19 mouse cellular contexts compared by ENCODE assay signal in the genomic region with DNA sequence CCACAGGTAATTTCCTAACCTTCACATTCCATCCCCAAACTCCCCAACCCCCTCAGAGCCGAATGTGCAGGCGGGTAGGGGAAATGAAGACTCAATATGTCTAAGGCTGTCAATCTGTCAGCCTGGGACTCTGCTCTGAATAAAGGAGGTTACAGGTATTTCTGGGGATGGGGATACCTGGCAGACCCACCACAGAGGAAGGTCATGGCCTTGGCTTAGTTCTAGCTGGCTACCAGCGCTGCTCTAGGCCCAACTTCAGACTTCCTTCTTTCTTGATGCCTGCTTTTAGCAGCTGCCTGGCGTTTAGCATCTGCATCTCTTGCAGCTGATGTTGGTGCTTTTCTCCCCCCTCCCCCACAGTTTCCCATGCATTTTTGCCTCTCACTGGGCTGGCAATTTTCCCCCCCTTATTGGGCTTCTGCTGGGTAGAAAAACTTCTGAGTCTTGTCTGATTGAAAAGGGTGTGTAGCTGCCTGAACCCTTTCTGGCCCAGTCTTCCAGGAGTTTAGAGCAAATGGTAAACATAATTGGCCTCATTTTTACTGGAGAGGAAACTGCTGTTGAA. TPM values are rescaled to one million over a fixed set of nuclear protein-coding genes. Genes with fewer than 3 reads are reported as not detected.
DNase-seq lines count a peak whose midpoint lies in the region; ATAC-seq and TF ChIP-seq lines count a peak whose summit lies in the region.
"Had no signal": no experiment of that assay in that cellular context is flagged by ENCODE, and none has a peak within 500 bp of the region (broad histone marks: within the 10 kb centered on the region; RNA-seq: fewer than 3 reads in every experiment).

No protein-coding gene starts in this region.

- H3K9ac ChIP-seq in hindbrain, embryonic 14.5 days = no peak overlapping the region
- H3K9ac ChIP-seq in hindbrain, embryonic 11.5 days (ENCODE audit: low read depth, low read length) = no peak overlapping the region
- no peak overlapping the region for H3K9ac ChIP-seq in midbrain, embryonic 15.5 days
- H3K9ac ChIP-seq in intestine, embryonic 16.5 days (ENCODE audit: low read depth, low read length) = no peak overlapping the region
- H3K9ac ChIP-seq: embryonic facial prominence, embryonic 12.5 days; kidney, embryonic 15.5 days; liver, embryonic 12.5 days; lung, embryonic 14.5 days had no signal

- H3K9me3 ChIP-seq in hindbrain, embryonic 14.5 days (ENCODE audit: control insufficient read depth, low read length) = no peaks in the 10 kb centered on the region
- no peaks in the 10 kb centered on the region for H3K9me3 ChIP-seq in hindbrain, embryonic 11.5 days (ENCODE audit: control insufficient read depth, low read length)
- no peaks in the 10 kb centered on the region for H3K9me3 ChIP-seq in E14TG2a.4 (ENCODE audit: low read length)
- H3K9me3 ChIP-seq in midbrain, embryonic 15.5 days = no peaks in the 10 kb centered on the region
- no peaks in the 10 kb centered on the region for H3K9me3 ChIP-seq in intestine, embryonic 16.5 days (ENCODE audit: control insufficient read depth, low read length)
- H3K9me3 ChIP-seq: embryonic facial prominence, embryonic 12.5 days; kidney, embryonic 15.5 days; liver, embryonic 12.5 days had no signal

- H3K4me2 ChIP-seq in hindbrain, embryonic 14.5 days (replicated peaks) = peak overlapping the region; percentile 95
- no peak overlapping the region for H3K4me2 ChIP-seq in hindbrain, embryonic 11.5 days (replicated peaks; ENCODE audit: low read depth, low read length)
- H3K4me2 ChIP-seq in midbrain, embryonic 15.5 days = peak overlapping the region; percentile 18; the same call in 1 of the 2 replicates
- no peak overlapping the region for H3K4me2 ChIP-seq in intestine, embryonic 16.5 days (ENCODE audit: low read depth, low read length)
- H3K4me2 ChIP-seq: embryonic facial prominence, embryonic 12.5 days; heart, embryonic 11.5 days; kidney, embryonic 15.5 days; liver, embryonic 12.5 days; lung, embryonic 14.5 days had no signal

- peaks cover 29% of the 10 kb centered on the region for H3K4me1 ChIP-seq in hindbrain, embryonic 14.5 days (replicated peaks; ENCODE audit: control insufficient read depth, insufficient read depth, low read length)
- H3K4me1 ChIP-seq in hindbrain, embryonic 11.5 days (replicated peaks; ENCODE audit: control insufficient read depth, insufficient read depth, low read length) = peaks cover 6% of the 10 kb centered on the region; the same call in 1 of the 2 replicates
- peaks cover 75% of the 10 kb centered on the region for H3K4me1 ChIP-seq in E14TG2a.4 (replicated peaks; ENCODE audit: low read depth, low read length)
- peaks cover 51% of the 10 kb centered on the region for H3K4me1 ChIP-seq in midbrain, embryonic 15.5 days
- H3K4me1 ChIP-seq in intestine, embryonic 16.5 days (ENCODE audit: control insufficient read depth, insufficient read depth, low read length) = peaks cover 12% of the 10 kb centered on the region; the same call in 1 of the 2 replicates

- H3K36me3 ChIP-seq in hindbrain, embryonic 14.5 days (replicated peaks; ENCODE audit: control insufficient read depth, insufficient read depth) = no peaks in the 10 kb centered on the region
- no peaks in the 10 kb centered on the region for H3K36me3 ChIP-seq in hindbrain, embryonic 11.5 days (ENCODE audit: control insufficient read depth, insufficient read depth, low read length)
- peaks cover 4% of the 10 kb centered on the region; the same call in 1 of the 2 replicates for H3K36me3 ChIP-seq in E14TG2a.4 (ENCODE audit: insufficient read depth, low read length)
- H3K36me3 ChIP-seq in midbrain, embryonic 15.5 days (replicated peaks) = no peaks in the 10 kb centered on the region
- H3K36me3 ChIP-seq in intestine, embryonic 16.5 days (ENCODE audit: control insufficient read depth, insufficient read depth, low read length) = no peaks in the 10 kb centered on the region
- H3K36me3 ChIP-seq: embryonic facial prominence, embryonic 12.5 days; kidney, embryonic 15.5 days; liver, embryonic 12.5 days had no signal

- peak; percentile 61 for DNase-seq in cerebellum, adult 9-11 months
- no peak for DNase-seq in cerebellum, postnatal 36 days
- no peak for DNase-seq in hindbrain, embryonic 14.5 days (ENCODE audit: low spot score)
- no peak for DNase-seq in hindbrain, embryonic 11.5 days (ENCODE audit: low spot score)
- DNase-seq: adrenal gland, postnatal 10 days; heart, postnatal 14 days; layer of hippocampus, postnatal 36 days; lung, embryonic 14.5 days; spleen, adult 18-20 months; thymus, adult 18-20 months had no signal

- TF ChIP-seq CTCF in E14TG2a.4 (conservative IDR thresholded peaks at IDR 0.05; ENCODE audit: low read length) = no peak

- H3K27me3 ChIP-seq in hindbrain, embryonic 14.5 days (ENCODE audit: control insufficient read depth, insufficient read depth, low read length) = no peaks in the 10 kb centered on the region
- peaks cover 2% of the 10 kb centered on the region; the same call in 1 of the 2 replicates for H3K27me3 ChIP-seq in hindbrain, embryonic 11.5 days (ENCODE audit: control insufficient read depth, insufficient read depth, low read length)
- peaks cover 24% of the 10 kb centered on the region for H3K27me3 ChIP-seq in E14TG2a.4 (ENCODE audit: insufficient read depth, low read length)
- no peaks in the 10 kb centered on the region for H3K27me3 ChIP-seq in midbrain, embryonic 15.5 days (replicated peaks)
- peaks cover 31% of the 10 kb centered on the region for H3K27me3 ChIP-seq in intestine, embryonic 16.5 days (replicated peaks; ENCODE audit: control insufficient read depth, insufficient read depth, low read length)

- H3K4me3 ChIP-seq in hindbrain, embryonic 14.5 days (replicated peaks; ENCODE audit: low read length) = no peak overlapping the region
- no peak overlapping the region for H3K4me3 ChIP-seq in hindbrain, embryonic 11.5 days (ENCODE audit: low read depth, low read length)
- peak overlapping the region; percentile 23 for H3K4me3 ChIP-seq in E14TG2a.4 (replicated peaks; ENCODE audit: low read length)
- no peak overlapping the region for H3K4me3 ChIP-seq in midbrain, embryonic 15.5 days
- H3K4me3 ChIP-seq in intestine, embryonic 16.5 days (ENCODE audit: low read length) = no peak overlapping the region
- H3K4me3 ChIP-seq: embryonic facial prominence, embryonic 12.5 days; kidney, embryonic 15.5 days; liver, embryonic 12.5 days had no signal

- WGBS in hindbrain, embryonic 14.5 days = 55% methylated on average over 4 of the region's 4 CpGs
- WGBS in hindbrain, embryonic 11.5 days = 47% methylated on average over 4 of the region's 4 CpGs
- WGBS in midbrain, embryonic 15.5 days = 42% methylated on average over 4 of the region's 4 CpGs
- WGBS in intestine, embryonic 16.5 days = 55% methylated on average over 4 of the region's 4 CpGs

- no peak for ATAC-seq in hindbrain, embryonic 14.5 days (ENCODE audit: low FRiP score)
- ATAC-seq in hindbrain, embryonic 11.5 days (ENCODE audit: low FRiP score) = no peak
- ATAC-seq in midbrain, embryonic 15.5 days (replicated peaks) = no peak
- ATAC-seq in monocyte, adult 5-6 weeks (replicated peaks; ENCODE audit: insufficient number of reproducible peaks, low FRiP score, low TSS enrichment, poor library complexity, severe bottlenecking) = no peak
- no peak for ATAC-seq in intestine, embryonic 16.5 days
- ATAC-seq: liver, embryonic 12.5 days had no signal

- H3K27ac ChIP-seq in hindbrain, embryonic 14.5 days = no peak overlapping the region
- no peak overlapping the region for H3K27ac ChIP-seq in hindbrain, embryonic 11.5 days (ENCODE audit: low read depth, low read length)
- H3K27ac ChIP-seq in midbrain, embryonic 15.5 days = no peak overlapping the region
- no peak overlapping the region for H3K27ac ChIP-seq in intestine, embryonic 16.5 days (ENCODE audit: low read length)
- H3K27ac ChIP-seq: embryonic facial prominence, embryonic 12.5 days; kidney, embryonic 15.5 days; liver, embryonic 12.5 days had no signal

RNA-seq across cellular contexts. Expression of gene Dlgap3, which starts 2.4 kb away (rescaled TPM):
- polyA plus RNA-seq in hindbrain, embryonic 14.5 days (2014; fragmentation: Nextera tagmentation; extraction: Ambion mirVana) = 30.8 and 35.1 TPM in 2 replicates
- polyA plus RNA-seq in hindbrain, embryonic 11.5 days (2014; fragmentation: Nextera tagmentation; extraction: Ambion mirVana) = 6.7 and 7.1 TPM in 2 replicates
- polyA plus RNA-seq in midbrain, embryonic 15.5 days (2015; fragmentation: Nextera tagmentation; extraction: Ambion mirVana) = 23.0 and 24.7 TPM in 2 replicates
- total RNA-seq in monocyte, adult 5-6 weeks (2017) = not detected in 3 replicates
- 0.50 and 0.75 TPM in 2 replicates for polyA plus RNA-seq in intestine, embryonic 16.5 days (2015; fragmentation: Nextera tagmentation; extraction: Ambion mirVana)
- total RNA-seq: common myeloid progenitor, adult 5-6 weeks had no signal

RNA-seq across cellular contexts. Expression of gene Tmem35b, which starts 47.9 kb away (rescaled TPM):
- 14.0 and 18.1 TPM in 2 replicates for polyA plus RNA-seq in hindbrain, embryonic 14.5 days (2014; fragmentation: Nextera tagmentation; extraction: Ambion mirVana)
- 14.0 and 14.2 TPM in 2 replicates for polyA plus RNA-seq in hindbrain, embryonic 11.5 days (2014; fragmentation: Nextera tagmentation; extraction: Ambion mirVana)
- polyA plus RNA-seq in midbrain, embryonic 15.5 days (2015; fragmentation: Nextera tagmentation; extraction: Ambion mirVana) = 17.2 and 18.3 TPM in 2 replicates
- 9.9 to 15.1 TPM (median 12.5 TPM) in 3 replicates for total RNA-seq in monocyte, adult 5-6 weeks (2017)
- 27.3 and 28.5 TPM in 2 replicates for polyA plus RNA-seq in intestine, embryonic 16.5 days (2015; fragmentation: Nextera tagmentation; extraction: Ambion mirVana)

Comparison
In these comparisons a context has a peak if more than half of its experiments do, and no peak if none do; other contexts are left out.
1. H3K4me2 ChIP-seq: peak in hindbrain, embryonic 14.5 days (single experiment) and midbrain, embryonic 15.5 days (single experiment); none in hindbrain, embryonic 11.5 days (single experiment) and intestine, embryonic 16.5 days (single experiment).